Mouse (Mus musculus): ENCODE data around the gene Fam118a. TPM values are rescaled to one million over a fixed set of nuclear protein-coding genes. Genes with fewer than 3 reads are reported as not detected.

Fam118a gene
- polyA plus RNA-seq, 1 experiment from 2014 or later, result 37.5 TPM

DNA sequence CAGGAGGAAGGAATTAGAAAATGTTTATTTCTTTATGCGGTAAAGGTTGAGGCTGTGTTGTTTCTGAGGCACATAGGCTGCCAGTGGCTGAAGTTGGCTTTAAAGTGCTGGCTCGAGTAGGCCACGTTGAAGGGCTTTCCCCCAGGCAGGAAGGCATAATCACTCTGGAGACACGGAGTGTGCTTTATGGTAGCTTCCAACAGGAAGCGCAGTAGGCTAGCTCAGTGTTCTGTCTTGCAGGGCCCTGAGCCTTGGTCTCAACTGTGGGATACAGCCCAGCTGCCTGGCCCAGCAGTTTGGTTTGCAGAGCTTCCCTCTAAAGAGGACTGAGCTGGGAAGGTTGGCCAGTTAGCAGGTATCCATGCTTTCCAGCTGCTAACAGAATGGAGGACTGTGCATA lies 14.4 kb downstream of the Fam118a start:
- Histone ChIP-seq H3K4me3 (ENCODE audit: low read depth, low read length) (no peak overlapping the region), H3K36me3 (ENCODE audit: insufficient read depth) (peaks cover 27% of the 10 kb centered on the region; the same call in 1 of the 2 replicates), H3K27ac (ENCODE audit: low read depth) (peak overlapping the region; percentile 85), H3K9ac (0 out of 2 replicates have a peak overlapping the region, but pooled peaks have one; percentile 25), H3K9me3 (ENCODE audit: low read depth, low read length) (no peaks in the 10 kb centered on the region), H3K4me2 (0 out of 2 replicates have a peak overlapping the region, but pooled peaks have one; percentile 27), H3K4me1 (ENCODE audit: insufficient read depth) (peaks cover 9% of the 10 kb centered on the region; the same call in 1 of the 2 replicates), H3K27me3 (ENCODE audit: insufficient read depth, low read length) (no peaks in the 10 kb centered on the region)
- 47% methylated on average over 5 of the region's 5 CpGs for WGBS
- peak; percentile 11 for DNase-seq
- no peak for ATAC-seq (ENCODE audit: insufficient read depth)
- no peak for TF ChIP-seq CTCF (IDR thresholded peaks at IDR 0.05; ENCODE audit: low read depth)

DNA sequence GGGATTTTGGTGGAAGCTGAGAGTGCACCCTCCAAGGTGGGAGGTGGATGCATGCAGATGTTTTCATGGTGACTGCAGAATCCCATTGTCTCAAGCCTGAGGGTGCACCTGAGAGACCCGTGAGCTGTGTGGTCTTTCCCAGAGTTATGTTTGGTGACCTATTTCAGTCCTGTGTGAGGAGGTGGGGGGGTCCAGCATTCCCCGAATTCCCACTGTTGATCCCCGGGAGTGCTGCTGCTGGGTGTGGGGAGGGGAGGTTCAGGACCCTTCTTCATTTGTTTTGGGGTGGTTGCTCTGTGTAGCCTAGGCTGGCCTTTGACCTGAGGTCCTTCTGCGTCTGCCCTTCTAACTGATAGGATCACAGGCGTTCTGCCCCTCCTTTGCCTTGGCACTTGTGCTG lies 15.0 kb downstream of the Fam118a start:
- no peak for ATAC-seq (ENCODE audit: insufficient read depth)
- no peaks in the 10 kb centered on the region for H3K9me3 ChIP-seq (ENCODE audit: low read depth, low read length)
- 57% methylated on average over 5 of the region's 5 CpGs for WGBS
- H3K9ac ChIP-seq, result peak overlapping the region; percentile 20; the same call in 1 of the 2 replicates
- no peaks in the 10 kb centered on the region for H3K27me3 ChIP-seq (ENCODE audit: insufficient read depth, low read length)
- H3K4me2 ChIP-seq, result 0 out of 2 replicates have a peak overlapping the region, but pooled peaks have one; percentile 27
- no peak for TF ChIP-seq CTCF (IDR thresholded peaks at IDR 0.05; ENCODE audit: low read depth)
- no peak overlapping the region for H3K4me3 ChIP-seq (ENCODE audit: low read depth, low read length)
- peaks cover 34% of the 10 kb centered on the region for H3K36me3 ChIP-seq (ENCODE audit: insufficient read depth)
- peaks cover 9% of the 10 kb centered on the region; the same call in 1 of the 2 replicates for H3K4me1 ChIP-seq (ENCODE audit: insufficient read depth)
- no peak overlapping the region for H3K27ac ChIP-seq (ENCODE audit: low read depth)
- no peak for DNase-seq

DNA sequence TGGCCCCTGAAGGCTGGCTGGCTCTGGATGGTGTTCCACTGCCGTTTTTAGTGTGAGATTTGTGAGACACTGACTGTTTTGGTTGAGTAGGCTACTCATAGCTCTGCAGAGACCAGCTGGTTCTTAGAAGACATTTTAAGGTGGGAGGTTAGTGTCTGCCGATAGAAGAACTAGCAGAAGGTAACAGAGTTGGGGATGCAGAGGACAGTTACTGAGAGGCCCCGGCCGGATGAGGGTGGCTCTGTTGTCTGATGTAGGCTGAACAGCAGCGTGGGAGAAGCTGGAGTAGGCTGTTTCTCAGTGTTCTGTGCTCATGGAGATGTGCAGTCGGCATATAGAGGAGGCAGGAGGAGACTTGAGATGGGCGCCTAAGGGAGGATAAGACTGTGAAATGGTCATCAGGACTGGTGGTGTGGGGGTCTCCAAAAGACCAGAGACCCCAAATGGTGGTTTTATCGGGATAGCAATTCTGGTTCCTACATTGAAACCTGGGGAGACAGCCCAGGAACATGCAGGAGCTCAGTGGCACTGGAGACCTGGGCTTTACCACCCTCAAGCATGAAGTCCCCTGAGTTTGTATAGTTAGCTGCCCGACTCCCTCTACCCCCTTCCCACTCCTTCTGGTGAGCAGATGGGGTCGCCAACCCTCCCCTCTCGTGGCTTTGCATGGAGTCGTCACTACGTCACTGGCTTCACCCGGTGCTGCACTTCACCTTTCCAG lies 17.6 kb downstream of the Fam118a start:
- Histone ChIP-seq H3K27me3 (ENCODE audit: insufficient read depth, low read length) (no peaks in the 10 kb centered on the region), H3K4me1 (ENCODE audit: insufficient read depth) (peaks cover 9% of the 10 kb centered on the region; the same call in 1 of the 2 replicates), H3K9me3 (ENCODE audit: low read depth, low read length) (no peaks in the 10 kb centered on the region), H3K9ac (no peak overlapping the region), H3K36me3 (ENCODE audit: insufficient read depth) (peaks cover 58% of the 10 kb centered on the region), H3K27ac (ENCODE audit: low read depth) (no peak overlapping the region), H3K4me2 (no peak overlapping the region), H3K4me3 (ENCODE audit: low read depth, low read length) (no peak overlapping the region)
- no peak for TF ChIP-seq CTCF (IDR thresholded peaks at IDR 0.05; ENCODE audit: low read depth)
- 91% methylated on average over 14 of the region's 14 CpGs for WGBS
- ATAC-seq (ENCODE audit: insufficient read depth) (no peak), DNase-seq (no peak)

DNA sequence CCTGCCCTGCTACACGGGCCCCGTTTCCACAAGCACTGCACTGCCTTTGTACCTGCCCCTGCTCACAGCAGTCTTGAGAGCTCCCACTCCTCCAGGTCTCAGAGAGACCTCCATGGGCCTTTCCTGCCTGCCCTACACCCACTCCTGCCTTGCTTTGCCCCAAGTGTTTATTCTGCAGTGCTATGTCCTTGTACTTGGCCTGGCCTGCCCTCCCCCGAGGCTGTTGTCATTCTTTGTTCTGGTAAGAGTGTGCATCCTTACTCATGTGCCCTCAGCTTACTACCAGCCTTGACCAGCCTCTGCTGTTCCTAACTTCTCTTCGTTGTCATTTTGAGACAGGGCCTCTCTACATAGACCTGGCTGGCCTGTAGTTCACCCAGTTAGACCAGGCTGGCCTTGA lies 19.1 kb downstream of the Fam118a start:
- Histone ChIP-seq H3K4me1 (ENCODE audit: insufficient read depth) (0 out of 2 replicates have a peak, but pooled peaks cover 4% of the 10 kb centered on the region), H3K9ac (no peak overlapping the region), H3K27ac (ENCODE audit: low read depth) (no peak overlapping the region), H3K36me3 (ENCODE audit: insufficient read depth) (peaks cover 70% of the 10 kb centered on the region), H3K4me3 (ENCODE audit: low read depth, low read length) (no peak overlapping the region), H3K9me3 (ENCODE audit: low read depth, low read length) (no peaks in the 10 kb centered on the region), H3K27me3 (ENCODE audit: insufficient read depth, low read length) (no peaks in the 10 kb centered on the region), H3K4me2 (no peak overlapping the region)
- no peak for ATAC-seq (ENCODE audit: insufficient read depth)
- WGBS, result 82% methylated on average over 4 of the region's 4 CpGs
- DNase-seq, result no peak
- TF ChIP-seq CTCF (IDR thresholded peaks at IDR 0.05; ENCODE audit: low read depth), result no peak

DNA sequence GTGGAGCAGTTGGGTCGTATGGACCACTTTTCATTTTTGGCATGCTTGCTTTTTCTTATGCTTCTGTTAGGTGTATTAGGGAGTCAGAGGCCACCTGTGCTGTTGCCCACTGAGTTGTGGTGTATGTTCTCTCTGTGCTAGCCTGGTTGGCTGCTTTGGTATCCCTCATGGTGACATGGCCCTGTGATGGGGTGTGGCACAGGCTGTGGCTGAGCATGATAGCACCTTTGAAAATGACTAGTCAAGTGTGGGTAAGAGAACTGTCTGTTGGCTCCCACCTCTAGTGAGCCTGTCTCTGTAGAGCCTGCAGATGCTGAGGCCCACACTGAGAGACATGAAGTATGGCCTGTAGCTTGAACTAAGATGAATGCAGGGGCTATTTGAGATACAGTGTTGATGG lies 21.0 kb downstream of the Fam118a start:
- no peaks in the 10 kb centered on the region for H3K9me3 ChIP-seq (ENCODE audit: low read depth, low read length)
- no peak for DNase-seq
- no peaks in the 10 kb centered on the region for H3K4me1 ChIP-seq (ENCODE audit: insufficient read depth)
- H3K9ac ChIP-seq, result no peak overlapping the region
- ATAC-seq (ENCODE audit: insufficient read depth), result no peak
- 82% methylated on average over 1 of the region's 1 CpGs for WGBS
- H3K4me2 ChIP-seq, result no peak overlapping the region
- H3K27me3 ChIP-seq (ENCODE audit: insufficient read depth, low read length), result no peaks in the 10 kb centered on the region
- peaks cover 85% of the 10 kb centered on the region for H3K36me3 ChIP-seq (ENCODE audit: insufficient read depth)
- H3K4me3 ChIP-seq (ENCODE audit: low read depth, low read length), result no peak overlapping the region
- no peak overlapping the region for H3K27ac ChIP-seq (ENCODE audit: low read depth)
- TF ChIP-seq CTCF (IDR thresholded peaks at IDR 0.05; ENCODE audit: low read depth), result no peak

DNA sequence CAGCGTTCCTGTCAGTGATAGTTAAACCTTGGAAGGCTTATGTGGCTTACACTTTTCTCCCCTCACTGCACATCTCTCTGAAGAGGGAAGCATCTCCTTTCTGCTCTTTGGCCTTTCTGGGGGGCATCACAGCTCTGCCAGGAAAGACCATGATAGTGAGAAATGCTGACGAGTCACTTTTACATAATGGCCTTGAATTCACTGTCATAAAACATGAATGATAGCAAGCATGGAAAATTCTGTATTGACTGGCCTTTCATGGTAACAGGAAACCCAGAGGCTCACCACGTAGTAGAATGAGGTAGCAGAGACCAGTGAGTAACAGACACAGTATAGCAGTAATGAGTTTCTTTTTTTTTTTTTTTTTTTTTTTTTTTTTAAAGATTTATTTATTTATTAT lies 25.4 kb downstream of the Fam118a start:
- DNase-seq, result no peak

DNA sequence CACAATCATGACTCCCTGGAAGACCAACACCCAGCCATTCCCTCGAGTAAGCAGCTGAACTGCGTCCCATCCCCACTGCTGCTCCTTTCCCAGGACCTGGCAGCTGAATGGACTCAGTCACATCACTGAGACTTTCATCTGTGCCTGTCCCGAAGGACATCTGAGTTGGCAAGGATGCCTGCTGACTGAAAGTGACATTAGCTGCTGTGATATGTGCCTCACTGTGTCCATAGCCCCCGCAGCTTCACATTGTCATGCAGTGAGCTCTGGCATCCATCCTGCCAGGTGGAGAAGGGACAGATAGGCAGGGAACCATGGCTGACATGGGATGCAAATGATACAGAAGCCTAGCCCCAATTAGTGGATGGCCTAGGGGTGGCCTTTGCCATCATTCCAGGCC lies 26.4 kb downstream of the Fam118a start:
- Histone ChIP-seq H3K9ac (no peak overlapping the region), H3K4me2 (no peak overlapping the region), H3K27ac (ENCODE audit: low read depth) (no peak overlapping the region), H3K27me3 (ENCODE audit: insufficient read depth, low read length) (no peaks in the 10 kb centered on the region), H3K36me3 (ENCODE audit: insufficient read depth) (peaks cover 74% of the 10 kb centered on the region), H3K4me3 (ENCODE audit: low read depth, low read length) (no peak overlapping the region), H3K9me3 (ENCODE audit: low read depth, low read length) (no peaks in the 10 kb centered on the region), H3K4me1 (ENCODE audit: insufficient read depth) (no peaks in the 10 kb centered on the region)
- no peak for TF ChIP-seq CTCF (IDR thresholded peaks at IDR 0.05; ENCODE audit: low read depth)
- 81% methylated on average over 4 of the region's 4 CpGs for WGBS
- DNase-seq (no peak), ATAC-seq (ENCODE audit: insufficient read depth) (no peak)

More for the DNA sequence above, 25.4 kb downstream of the Fam118a start:
- Histone ChIP-seq H3K9ac (no peak overlapping the region), H3K4me3 (ENCODE audit: low read depth, low read length) (no peak overlapping the region), H3K27me3 (ENCODE audit: insufficient read depth, low read length) (no peaks in the 10 kb centered on the region), H3K27ac (ENCODE audit: low read depth) (no peak overlapping the region), H3K4me2 (no peak overlapping the region), H3K36me3 (ENCODE audit: insufficient read depth) (peaks cover 75% of the 10 kb centered on the region), H3K4me1 (ENCODE audit: insufficient read depth) (no peaks in the 10 kb centered on the region), H3K9me3 (ENCODE audit: low read depth, low read length) (no peaks in the 10 kb centered on the region)
- WGBS, result 92% methylated on average over 3 of the region's 3 CpGs
- ATAC-seq (ENCODE audit: insufficient read depth), result no peak
- TF ChIP-seq CTCF (IDR thresholded peaks at IDR 0.05; ENCODE audit: low read depth), result no peak
